Mouse (Mus musculus) intestine, embryonic 15.5 days (tissue): ENCODE results near the gene Cpn2. TPM values are rescaled to one million over a fixed set of nuclear protein-coding genes. Genes with fewer than 3 reads are reported as not detected.

Source experiments
- ATAC-seq: fragments of 200-750 bp; cut with Nextera tagmentation; 2 replicates; pipeline ENCODE4 v1.8.0; 2017; ENCODE audit warnings: moderate TSS enrichment, moderate library complexity
- H3K27ac ChIP-seq: fragments of 300-500 bp; sonication (generic); 2 replicates; pipeline ENCODE4 v1.5.1; 2015; ENCODE audit warnings: mild to moderate bottlenecking, inconsistent platforms
- H3K27me3 ChIP-seq: fragments of 300-500 bp; sonication (generic); replicated peaks from 2 replicates; pipeline ENCODE4 v1.6.1; 2015; ENCODE audit warnings: inconsistent platforms
- H3K36me3 ChIP-seq: fragments of 300-500 bp; sonication (generic); 2 replicates; pipeline ENCODE4 v1.6.1; 2015; ENCODE audit warnings: inconsistent platforms
- H3K4me1 ChIP-seq: fragments of 300-500 bp; sonication (generic); replicated peaks from 2 replicates; pipeline ENCODE4 v1.6.1; 2015; ENCODE audit warnings: inconsistent platforms
- H3K4me2 ChIP-seq: fragments of 300-500 bp; sonication (generic); replicated peaks from 2 replicates; pipeline ENCODE4 v1.6.1; 2015; ENCODE audit warnings: mild to moderate bottlenecking, inconsistent platforms
- H3K4me3 ChIP-seq: fragments of 300-500 bp; sonication (generic); replicated peaks from 2 replicates; pipeline ENCODE4 v1.5.1; 2015; ENCODE audit warnings: inconsistent platforms
- H3K9ac ChIP-seq: fragments of 300-500 bp; sonication (generic); 2 replicates; pipeline ENCODE4 v1.6.1; 2015; ENCODE audit warnings: inconsistent platforms
- H3K9me3 ChIP-seq: fragments of 300-500 bp; sonication (generic); 2 replicates; pipeline ENCODE4 v1.6.1; 2016; ENCODE audit warnings: inconsistent platforms
- WGBS: fragments of 180-500 bp; shearing (Covaris S2); methylation state at CpG from one replicate; pipeline ENCODE4 v1.1.7; 2015; 5-methylcytosine and 5-hydroxymethylcytosine counted together
- polyA plus RNA-seq: library from polyadenylated mRNA; unstranded; fragments of >200 nt; fragmentation: Nextera tagmentation; extraction: Ambion mirVana; gene quantifications from 2 replicates; pipeline ENCODE4 v1.2.1, GENCODE M21; 2015

Gene Cpn2
- polyA plus RNA-seq, 1 experiment from 2014 or later = 0.19 TPM

DNA sequence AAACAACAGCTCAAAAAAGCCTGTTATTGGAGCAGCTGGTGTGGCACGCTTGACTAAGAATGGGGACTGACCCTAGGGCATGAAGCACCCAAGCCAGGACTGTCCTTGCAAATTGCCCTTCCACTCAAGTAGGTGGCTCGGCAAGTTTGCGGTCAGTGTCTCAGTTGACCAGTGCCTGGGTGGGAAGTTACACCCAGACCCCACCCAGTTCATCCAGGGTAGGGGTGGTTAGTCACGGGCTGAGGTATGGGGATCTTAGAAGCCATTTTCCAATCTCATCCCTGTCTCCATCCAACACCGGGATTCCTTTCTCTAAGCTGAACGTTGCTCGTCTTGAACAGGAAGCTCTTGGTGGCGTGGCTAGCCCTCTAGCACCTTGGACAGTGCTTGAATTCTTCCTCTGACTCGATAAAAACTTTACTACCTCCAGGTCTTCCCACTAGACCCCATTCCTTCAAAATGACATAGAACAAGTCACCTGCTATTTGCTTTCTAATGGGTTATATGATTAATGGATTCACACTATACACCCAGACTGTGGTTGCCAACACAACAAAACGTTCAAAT lies 32.5 kb upstream of the Cpn2 start:
- no peaks in the 10 kb centered on the region for H3K4me1 ChIP-seq
- H3K4me2 ChIP-seq = no peak overlapping the region
- peaks cover 7% of the 10 kb centered on the region; the same call in 1 of the 2 replicates for H3K27me3 ChIP-seq
- no peak overlapping the region for H3K9ac ChIP-seq
- no peaks in the 10 kb centered on the region for H3K36me3 ChIP-seq
- no peak overlapping the region for H3K27ac ChIP-seq
- H3K4me3 ChIP-seq = no peak overlapping the region
- ATAC-seq = no peak
- 58% methylated on average over 10 of the region's 10 CpGs for WGBS
- no peaks in the 10 kb centered on the region for H3K9me3 ChIP-seq

DNA sequence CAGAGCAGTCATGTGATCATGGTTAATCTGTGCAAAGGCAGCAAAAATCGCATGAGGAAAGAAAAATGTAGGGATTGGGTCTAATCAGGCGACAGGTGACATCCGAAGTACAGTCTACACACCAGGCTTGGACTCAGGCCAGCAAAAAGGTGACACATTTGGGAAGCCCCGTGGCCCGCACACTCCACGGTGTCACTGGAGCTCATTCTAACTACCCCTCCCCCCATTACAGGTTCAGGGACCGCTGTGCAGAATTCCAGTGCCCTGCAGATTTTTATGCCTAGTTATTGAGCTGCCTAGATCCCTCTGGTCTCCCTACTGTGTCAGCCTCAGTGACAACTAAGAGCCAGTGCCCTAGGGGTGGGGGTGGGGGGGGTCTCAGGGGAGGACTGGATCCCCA lies 30.2 kb upstream of the Cpn2 start:
- H3K4me1 ChIP-seq = no peaks in the 10 kb centered on the region
- H3K36me3 ChIP-seq = no peaks in the 10 kb centered on the region
- no peak overlapping the region for H3K9ac ChIP-seq
- no peaks in the 10 kb centered on the region for H3K9me3 ChIP-seq
- no peak overlapping the region for H3K4me2 ChIP-seq
- ATAC-seq = no peak
- no peak overlapping the region for H3K27ac ChIP-seq
- H3K27me3 ChIP-seq = peaks cover 7% of the 10 kb centered on the region; the same call in 1 of the 2 replicates
- 88% methylated on average over 7 of the region's 7 CpGs for WGBS
- no peak overlapping the region for H3K4me3 ChIP-seq

DNA sequence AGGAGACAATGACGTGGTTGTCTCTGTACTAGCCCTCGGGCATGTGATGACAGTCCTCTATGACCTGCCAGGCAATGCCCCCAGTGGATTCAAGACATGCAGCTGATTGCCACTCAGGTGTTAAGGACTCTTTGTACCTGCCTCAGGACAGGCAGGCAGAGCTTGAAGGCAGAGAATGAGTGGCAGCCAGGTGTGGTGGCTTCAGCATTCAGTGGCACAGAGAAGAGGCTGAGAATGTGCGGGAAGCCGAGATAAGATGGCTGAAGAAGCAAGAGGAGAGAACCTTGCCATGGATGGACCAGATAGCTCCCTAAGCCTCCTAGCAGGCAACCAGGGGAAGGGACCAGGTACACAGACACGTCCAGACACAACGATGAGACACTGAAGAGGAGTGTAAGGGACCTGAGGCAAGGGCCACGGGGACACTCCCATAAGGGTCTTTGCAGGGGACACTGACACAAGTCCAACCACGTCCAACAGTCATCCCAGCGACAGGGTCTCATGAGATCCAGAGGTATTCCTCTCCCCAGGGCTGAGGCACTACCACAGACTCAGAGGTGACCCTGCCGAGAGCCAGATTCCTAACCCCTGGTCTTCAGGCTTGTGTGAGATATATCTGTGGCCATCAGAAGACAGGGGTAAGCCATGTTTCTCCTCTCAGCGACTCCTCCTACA lies 29.4 kb upstream of the Cpn2 start:
- H3K4me2 ChIP-seq = no peak overlapping the region
- ATAC-seq = no peak
- H3K27ac ChIP-seq = no peak overlapping the region
- no peaks in the 10 kb centered on the region for H3K9me3 ChIP-seq
- no peaks in the 10 kb centered on the region for H3K4me1 ChIP-seq
- no peak overlapping the region for H3K9ac ChIP-seq
- H3K27me3 ChIP-seq = peaks cover 7% of the 10 kb centered on the region; the same call in 1 of the 2 replicates
- no peak overlapping the region for H3K4me3 ChIP-seq
- no peaks in the 10 kb centered on the region for H3K36me3 ChIP-seq
- 88% methylated on average over 11 of the region's 11 CpGs for WGBS

DNA sequence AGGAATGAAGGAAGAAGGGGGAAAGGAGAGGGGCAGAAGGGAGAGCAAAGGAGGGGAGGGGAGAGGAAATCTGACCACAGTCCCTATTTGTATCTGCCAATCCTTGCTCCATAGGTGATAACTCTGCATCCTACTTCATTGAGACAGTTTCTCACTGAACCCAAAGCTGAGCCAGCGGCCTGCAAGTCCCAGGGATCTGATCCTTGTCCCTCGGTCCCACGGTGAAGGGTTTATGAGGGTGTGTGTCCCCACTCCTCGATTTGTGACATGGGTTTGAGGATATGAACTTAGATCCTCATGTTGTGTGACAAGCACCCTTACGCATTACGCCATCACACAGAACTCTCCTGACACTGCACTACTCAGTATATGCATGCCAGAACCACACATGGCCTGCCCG lies 27.8 kb upstream of the Cpn2 start:
- no peaks in the 10 kb centered on the region for H3K36me3 ChIP-seq
- no peak overlapping the region for H3K9ac ChIP-seq
- no peak for ATAC-seq
- no peak overlapping the region for H3K4me3 ChIP-seq
- H3K27ac ChIP-seq = no peak overlapping the region
- H3K9me3 ChIP-seq = no peaks in the 10 kb centered on the region
- peaks cover 3% of the 10 kb centered on the region; the same call in 1 of the 2 replicates for H3K27me3 ChIP-seq
- H3K4me1 ChIP-seq = no peaks in the 10 kb centered on the region
- WGBS = 84% methylated on average over 7 of the region's 7 CpGs
- H3K4me2 ChIP-seq = no peak overlapping the region

DNA sequence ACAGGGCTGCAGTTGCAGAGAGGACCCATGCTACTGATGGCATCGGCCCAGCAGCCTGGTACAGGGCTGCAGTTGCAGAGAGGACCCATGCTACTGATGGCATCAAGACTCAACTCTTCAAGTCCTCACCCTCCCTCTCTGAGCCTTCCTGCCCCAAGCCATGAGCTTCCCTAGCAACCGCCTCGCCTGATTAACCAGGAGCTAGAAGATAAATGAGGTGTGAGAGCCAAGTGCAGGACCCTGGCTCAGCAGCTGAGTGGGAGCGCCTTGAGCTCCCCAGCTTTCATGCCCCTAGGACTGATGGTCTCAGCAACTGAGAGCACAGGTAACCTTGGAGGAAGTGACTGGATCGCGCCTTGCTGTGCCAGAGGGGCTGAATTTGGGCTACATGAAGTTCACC lies 23.1 kb upstream of the Cpn2 start:
- Histone ChIP-seq H3K9ac (no peak overlapping the region), H3K36me3 (no peaks in the 10 kb centered on the region), H3K27ac (no peak overlapping the region), H3K4me1 (no peaks in the 10 kb centered on the region; the same call in 1 of the 2 replicates), H3K4me2 (no peak overlapping the region), H3K4me3 (no peak overlapping the region), H3K9me3 (no peaks in the 10 kb centered on the region), H3K27me3 (no peaks in the 10 kb centered on the region)
- no peak for ATAC-seq
- WGBS = 75% methylated on average over 6 of the region's 6 CpGs

DNA sequence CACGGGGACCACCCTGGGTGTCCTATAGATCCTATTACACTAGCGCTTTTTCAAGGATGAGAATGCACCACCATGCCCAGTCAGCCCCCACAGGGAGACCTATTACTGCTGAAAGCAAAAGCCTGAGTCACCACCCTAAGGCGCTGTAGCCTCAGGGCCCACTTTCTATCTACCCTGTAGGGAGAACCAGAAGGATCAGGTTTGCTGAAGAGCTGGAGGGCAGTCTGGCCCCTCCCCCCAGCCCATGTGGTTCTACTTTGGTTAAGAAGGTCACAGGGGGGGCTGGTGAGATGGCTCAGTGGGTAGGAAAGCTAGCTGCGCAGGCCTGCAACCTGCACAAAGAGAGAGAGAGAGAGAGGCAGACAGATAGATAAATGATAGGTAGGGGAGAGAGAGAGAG lies 18.4 kb upstream of the Cpn2 start:
- WGBS = 78% methylated on average over 4 of the region's 4 CpGs
- no peak for ATAC-seq
- Histone ChIP-seq H3K4me1 (peaks cover 16% of the 10 kb centered on the region), H3K4me2 (no peak overlapping the region), H3K4me3 (no peak overlapping the region), H3K9me3 (no peaks in the 10 kb centered on the region), H3K9ac (no peak overlapping the region), H3K27me3 (peaks cover 3% of the 10 kb centered on the region; the same call in 1 of the 2 replicates), H3K27ac (no peak overlapping the region), H3K36me3 (no peaks in the 10 kb centered on the region)

DNA sequence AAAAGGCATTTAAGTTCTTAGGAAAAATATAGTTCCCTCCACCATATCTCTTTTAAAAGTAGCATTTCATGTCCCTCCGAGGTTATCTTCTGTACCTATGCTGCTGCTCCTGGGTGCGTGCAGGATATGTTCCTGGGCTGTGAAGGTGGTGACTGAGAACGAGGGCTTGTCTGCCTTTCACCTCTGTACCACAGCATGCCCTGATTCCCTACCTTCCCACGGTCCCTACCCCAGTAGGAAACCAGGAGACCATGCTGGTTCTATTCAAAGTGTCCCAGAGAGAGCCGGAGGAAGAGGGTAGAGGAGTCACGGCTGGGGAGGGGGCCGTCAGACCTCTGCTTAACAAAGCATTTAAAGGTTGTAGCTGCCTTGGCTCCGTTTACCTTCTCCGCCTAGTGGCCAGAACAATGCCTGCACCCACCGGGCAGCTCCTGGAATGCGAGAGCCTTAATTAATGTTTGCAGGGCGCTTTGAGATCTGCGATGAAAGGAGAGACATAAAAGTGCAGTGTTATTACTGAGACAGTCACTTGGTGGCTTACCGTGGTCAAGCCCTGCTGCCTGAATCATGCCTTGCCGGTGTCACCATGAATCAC lies 16.5 kb upstream of the Cpn2 start:
- H3K4me1 ChIP-seq = peaks cover 19% of the 10 kb centered on the region
- ATAC-seq = peak; percentile 46; the same call in 1 of the 2 replicates
- H3K4me3 ChIP-seq = no peak overlapping the region
- no peak overlapping the region for H3K27ac ChIP-seq
- H3K36me3 ChIP-seq = no peaks in the 10 kb centered on the region
- H3K27me3 ChIP-seq = peaks cover 3% of the 10 kb centered on the region; the same call in 1 of the 2 replicates
- H3K4me2 ChIP-seq = peak overlapping the region; percentile 65
- no peaks in the 10 kb centered on the region for H3K9me3 ChIP-seq
- H3K9ac ChIP-seq = no peak overlapping the region
- 3% methylated on average over 15 of the region's 15 CpGs for WGBS

DNA sequence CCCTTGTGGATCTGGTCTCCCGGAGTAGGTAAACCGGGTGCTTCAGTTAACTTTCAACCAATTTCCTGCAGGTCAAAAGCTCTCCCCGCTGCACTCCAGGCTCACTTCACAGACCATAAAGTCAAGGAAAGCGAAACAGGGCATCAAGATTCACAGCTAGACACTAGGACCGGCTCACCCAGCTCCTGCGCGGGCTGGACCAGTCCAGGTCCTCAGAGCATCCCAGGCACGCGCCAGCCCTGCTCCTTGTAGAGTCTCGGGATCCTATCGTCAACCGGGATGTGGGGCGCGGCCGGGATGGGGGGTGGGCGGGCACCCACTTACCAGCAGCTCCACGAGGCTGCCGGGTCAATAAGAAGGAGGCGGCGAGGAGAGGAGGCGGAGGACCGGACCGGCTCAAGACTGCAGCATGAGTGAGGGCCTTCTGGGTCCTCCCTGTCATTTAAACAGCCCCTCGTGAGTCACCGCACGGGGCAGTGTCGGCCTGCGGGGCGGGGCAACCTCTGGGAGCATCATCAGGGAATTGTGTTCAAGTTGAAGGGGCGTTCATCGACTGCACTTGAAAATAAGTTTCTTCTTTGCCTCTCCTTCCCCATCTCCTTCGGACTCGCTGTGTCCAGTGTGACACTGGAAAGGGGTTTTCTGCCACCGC lies 15.7 kb upstream of the Cpn2 start, which contains the start of gene Lrrc15:
TSS of gene Lrrc15 (minus strand) at position 413 of the 652 bp plus-strand sequence.
- H3K27me3 ChIP-seq = peaks cover 3% of the 10 kb centered on the region; the same call in 1 of the 2 replicates

DNA sequence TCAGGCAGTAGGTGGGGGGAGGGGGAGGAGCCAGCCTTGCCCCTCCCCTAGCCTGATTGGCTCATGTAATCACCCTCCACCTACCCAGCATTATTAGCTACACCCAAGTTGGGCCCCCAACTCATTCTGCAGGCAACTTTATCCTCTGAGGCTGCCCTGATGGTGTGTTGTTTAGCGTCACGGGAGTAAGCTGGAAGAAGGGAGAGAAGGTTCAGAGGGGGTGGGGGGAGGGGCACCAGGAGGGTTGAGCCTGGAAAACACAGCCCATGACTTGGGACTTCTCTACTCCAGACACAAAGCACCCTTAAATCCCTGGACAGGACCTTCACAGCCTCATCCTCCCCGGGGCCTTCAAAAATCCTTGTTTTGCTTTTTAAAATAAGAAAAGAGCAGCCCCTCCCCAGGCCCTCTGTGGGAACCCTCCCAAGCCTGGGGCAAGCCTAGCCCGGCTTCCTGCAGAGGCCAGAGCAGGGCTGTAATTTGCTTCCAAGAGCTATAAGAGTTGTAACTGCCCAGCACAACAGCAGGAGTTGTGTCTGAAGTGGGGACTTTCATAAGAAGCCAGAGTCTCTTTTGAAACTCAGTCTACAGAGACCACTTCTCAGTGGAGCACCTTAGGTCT lies 13.5 kb upstream of the Cpn2 start:
- H3K9ac ChIP-seq = no peak overlapping the region
- H3K4me2 ChIP-seq = no peak overlapping the region
- H3K27ac ChIP-seq = no peak overlapping the region
- 22% methylated on average over 4 of the region's 4 CpGs for WGBS
- H3K36me3 ChIP-seq = no peaks in the 10 kb centered on the region
- H3K9me3 ChIP-seq = no peaks in the 10 kb centered on the region
- H3K27me3 ChIP-seq = peaks cover 3% of the 10 kb centered on the region; the same call in 1 of the 2 replicates
- H3K4me3 ChIP-seq = no peak overlapping the region
- H3K4me1 ChIP-seq = peaks cover 22% of the 10 kb centered on the region
- ATAC-seq = no peak

More for the DNA sequence above, 15.7 kb upstream of the Cpn2 start, which contains the start of gene Lrrc15:
- H3K9me3 ChIP-seq = no peaks in the 10 kb centered on the region
- no peaks in the 10 kb centered on the region for H3K36me3 ChIP-seq
- ATAC-seq = no peak
- no peak within 1 kb of the TSS for H3K27ac ChIP-seq
- peaks cover 22% of the 10 kb centered on the region for H3K4me1 ChIP-seq
- H3K4me2 ChIP-seq = peak within 1 kb of the TSS; percentile 65
- peak within 1 kb of the TSS; percentile 25 for H3K4me3 ChIP-seq
- no peak within 1 kb of the TSS for H3K9ac ChIP-seq
- 5% methylated on average over 34 of the region's 34 CpGs for WGBS

DNA sequence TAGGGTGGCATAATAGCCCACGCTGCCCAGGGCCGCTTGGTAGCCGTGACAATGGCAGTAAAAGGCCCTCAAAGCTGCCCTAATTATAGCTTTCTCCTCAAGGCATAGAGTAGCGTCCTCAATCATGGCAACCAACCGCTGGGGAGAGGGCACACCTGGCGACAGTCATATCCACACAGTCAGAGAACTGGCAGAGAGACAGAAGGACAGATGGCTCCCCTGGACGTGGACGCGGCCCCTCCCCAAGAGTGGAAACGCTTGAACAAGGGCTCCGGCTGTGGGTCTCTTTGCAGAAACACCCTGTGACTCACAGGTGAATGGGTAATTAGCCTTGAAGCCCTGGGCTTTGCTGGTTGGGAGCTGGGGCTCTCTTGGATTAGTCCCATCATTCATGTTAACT lies 11.1 kb upstream of the Cpn2 start:
- Histone ChIP-seq H3K9me3 (no peaks in the 10 kb centered on the region), H3K4me2 (no peak overlapping the region), H3K27ac (no peak overlapping the region), H3K4me1 (peaks cover 16% of the 10 kb centered on the region), H3K4me3 (no peak overlapping the region), H3K36me3 (no peaks in the 10 kb centered on the region), H3K27me3 (no peaks in the 10 kb centered on the region; the same call in 1 of the 2 replicates), H3K9ac (no peak overlapping the region)
- no peak for ATAC-seq
- 77% methylated on average over 11 of the region's 11 CpGs for WGBS

DNA sequence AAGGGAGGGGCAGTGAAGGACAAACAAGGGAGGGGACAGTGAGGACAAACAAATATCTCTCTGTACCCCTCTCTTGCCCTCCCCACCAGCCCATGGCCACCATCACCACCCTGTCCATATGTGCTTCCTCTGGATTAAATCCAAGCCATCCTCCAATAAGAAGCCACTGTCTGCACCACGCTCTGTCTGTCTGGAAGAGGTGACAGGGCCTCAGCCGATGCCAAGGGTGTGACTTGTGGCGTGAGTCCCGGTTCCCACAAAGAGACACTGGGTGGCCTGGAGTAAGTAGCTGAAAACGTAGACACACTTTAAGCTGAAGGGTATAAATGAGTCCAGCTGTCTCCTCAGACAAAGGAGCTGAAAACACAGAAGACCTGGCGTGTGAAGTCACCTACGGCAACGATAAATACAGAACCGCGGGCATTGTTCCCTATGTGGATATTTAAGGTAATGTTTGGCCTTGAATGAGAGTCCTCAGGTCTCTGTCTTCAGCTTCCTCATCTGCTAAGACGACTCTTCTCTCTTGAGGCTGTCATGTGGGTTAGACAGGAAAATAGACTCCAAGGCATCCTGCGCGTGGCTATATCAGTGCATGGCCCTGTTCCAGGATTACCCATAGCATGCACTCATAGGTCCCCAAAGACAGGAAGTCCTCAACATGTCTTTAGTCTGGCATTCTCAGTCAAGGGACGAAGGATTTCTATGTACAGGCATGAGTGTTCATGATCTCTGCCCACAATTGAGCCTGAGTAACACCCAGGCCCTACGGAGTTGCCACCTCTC lies 8.4 kb upstream of the Cpn2 start:
- Histone ChIP-seq H3K27me3 (no peaks in the 10 kb centered on the region), H3K4me1 (peaks cover 15% of the 10 kb centered on the region), H3K4me2 (no peak overlapping the region), H3K27ac (no peak overlapping the region), H3K9me3 (no peaks in the 10 kb centered on the region), H3K9ac (no peak overlapping the region), H3K4me3 (no peak overlapping the region), H3K36me3 (no peaks in the 10 kb centered on the region)
- WGBS = 77% methylated on average over 15 of the region's 15 CpGs
- no peak for ATAC-seq
